Mouse (Mus musculus): ENCODE results near the gene Edil3. TPM values are rescaled to one million over a fixed set of nuclear protein-coding genes. Genes with fewer than 3 reads are reported as not detected.

The Edil3 gene
- polyA plus RNA-seq, 1 experiment from 2014 or later, result 57.8 TPM

DNA sequence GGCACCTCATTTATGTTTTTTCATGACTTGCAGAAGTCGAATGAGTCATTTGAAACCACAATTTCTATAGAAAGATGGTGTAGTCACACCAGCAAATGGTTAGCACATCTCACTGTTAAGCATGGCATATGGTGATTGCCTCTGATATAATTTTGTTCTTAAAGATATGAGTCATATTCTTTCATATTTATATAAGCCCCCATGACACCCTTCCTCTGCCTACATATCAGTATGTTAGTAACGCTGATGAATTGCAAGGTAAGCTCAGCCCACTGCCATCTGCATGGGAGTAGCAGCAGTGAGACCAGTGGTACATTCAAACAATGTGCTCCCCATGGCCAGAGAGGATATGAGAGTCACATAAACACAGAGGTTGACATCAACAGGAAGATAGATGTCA, 503.0 kb downstream of the Edil3 start:
- 88% methylated on average over 2 of the region's 2 CpGs for WGBS
- H3K4me2 ChIP-seq, result no peak overlapping the region

DNA sequence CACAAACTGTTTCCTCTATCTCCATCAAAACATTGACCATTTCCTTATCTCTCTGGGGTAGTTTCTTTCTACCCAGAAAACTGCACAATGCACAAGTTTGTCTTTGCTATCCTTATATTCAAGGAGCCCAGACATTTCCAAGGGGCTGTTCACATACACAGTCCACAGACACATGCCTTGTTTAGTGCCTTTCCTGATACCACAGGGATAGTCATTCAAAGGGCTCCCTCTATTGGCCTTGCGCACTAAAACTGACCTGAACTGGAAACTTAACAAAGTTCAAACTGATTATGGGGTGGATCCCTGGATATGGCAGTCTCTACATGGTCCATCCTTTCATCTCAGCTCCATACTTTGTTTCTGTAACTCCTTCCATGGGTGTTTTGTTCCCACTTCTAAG, 513.2 kb downstream of the Edil3 start:
- Histone ChIP-seq H3K9me3 (no peaks in the 10 kb centered on the region), H3K9ac (no peak overlapping the region), H3K4me2 (no peak overlapping the region), H3K36me3 (no peaks in the 10 kb centered on the region), H3K4me3 (no peak overlapping the region), H3K27me3 (no peaks in the 10 kb centered on the region), H3K4me1 (replicated peaks) (no peaks in the 10 kb centered on the region), H3K27ac (replicated peaks) (no peak overlapping the region)
- ATAC-seq (ENCODE audit: low FRiP score, low read depth), result no peak
- 61% methylated on average over 1 of the region's 1 CpGs for WGBS

More for the DNA sequence above, 503.0 kb downstream of the Edil3 start:
- Histone ChIP-seq H3K4me1 (replicated peaks) (no peaks in the 10 kb centered on the region), H3K27me3 (no peaks in the 10 kb centered on the region), H3K4me3 (no peak overlapping the region), H3K9ac (no peak overlapping the region), H3K27ac (replicated peaks) (no peak overlapping the region), H3K36me3 (no peaks in the 10 kb centered on the region), H3K9me3 (no peaks in the 10 kb centered on the region)
- no peak for ATAC-seq (ENCODE audit: low FRiP score, low read depth)

DNA sequence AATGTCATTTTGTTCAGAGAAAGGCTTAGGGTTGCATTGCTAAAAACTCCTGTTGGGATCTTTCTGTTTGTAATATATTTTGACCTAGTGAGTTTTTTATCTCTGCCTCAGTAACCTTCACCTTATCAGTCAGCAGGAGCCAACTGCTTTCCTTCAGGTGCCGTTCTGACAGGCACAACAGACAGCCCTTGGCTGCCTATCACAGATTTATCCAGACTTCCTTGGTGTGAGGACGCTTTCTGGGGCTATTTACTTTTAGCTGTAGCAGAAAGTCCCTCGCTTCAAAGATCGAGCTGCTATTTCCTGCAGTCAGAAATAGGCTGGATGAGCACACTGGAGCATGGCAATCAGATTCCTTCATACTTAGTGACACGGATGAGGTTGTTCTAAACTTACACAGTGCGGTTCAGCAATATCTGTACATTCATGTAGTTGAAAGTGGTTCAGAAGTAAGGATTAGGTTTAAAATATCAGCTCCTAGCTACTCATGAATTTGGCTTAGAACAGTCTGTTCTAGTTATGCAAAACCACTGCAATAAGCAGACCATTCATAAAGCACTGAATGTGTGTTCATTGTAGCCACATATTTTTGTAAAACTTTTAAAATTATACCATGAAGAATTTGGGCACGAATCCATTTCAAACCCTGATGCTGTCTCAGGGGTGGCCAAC, 514.8 kb downstream of the Edil3 start:
- Histone ChIP-seq H3K36me3 (no peaks in the 10 kb centered on the region), H3K27me3 (no peaks in the 10 kb centered on the region), H3K4me2 (no peak overlapping the region), H3K4me1 (replicated peaks) (no peaks in the 10 kb centered on the region), H3K9ac (no peak overlapping the region), H3K27ac (replicated peaks) (no peak overlapping the region), H3K9me3 (no peaks in the 10 kb centered on the region), H3K4me3 (no peak overlapping the region)
- no peak for ATAC-seq (ENCODE audit: low FRiP score, low read depth)
- WGBS, result 65% methylated on average over 7 of the region's 7 CpGs

DNA sequence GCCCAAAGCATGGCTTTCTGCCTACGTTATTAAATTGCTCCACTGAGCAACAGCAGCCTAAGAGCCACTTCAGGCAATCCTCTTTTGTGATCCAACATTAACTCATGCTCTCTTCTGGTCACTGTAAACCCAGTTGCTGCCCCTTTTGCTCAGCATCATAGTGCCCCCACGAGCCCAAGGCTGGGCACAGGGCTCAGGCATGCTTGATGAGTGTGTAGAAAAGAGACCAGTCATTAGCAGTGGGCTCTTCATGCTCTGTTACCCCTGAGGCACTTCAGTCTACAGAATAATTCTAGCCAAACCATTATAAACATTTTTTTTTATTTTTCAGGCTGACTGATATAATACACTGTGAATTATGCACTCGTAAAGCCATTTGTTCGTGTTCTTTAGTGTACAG, 517.8 kb downstream of the Edil3 start:
- Histone ChIP-seq H3K4me2 (no peak overlapping the region), H3K27me3 (no peaks in the 10 kb centered on the region), H3K9me3 (no peaks in the 10 kb centered on the region), H3K9ac (no peak overlapping the region), H3K36me3 (no peaks in the 10 kb centered on the region), H3K27ac (replicated peaks) (no peak overlapping the region), H3K4me1 (replicated peaks) (no peaks in the 10 kb centered on the region), H3K4me3 (no peak overlapping the region)
- ATAC-seq (ENCODE audit: low FRiP score, low read depth), result peak; percentile 68
- 42% methylated on average over 4 of the region's 4 CpGs for WGBS

DNA sequence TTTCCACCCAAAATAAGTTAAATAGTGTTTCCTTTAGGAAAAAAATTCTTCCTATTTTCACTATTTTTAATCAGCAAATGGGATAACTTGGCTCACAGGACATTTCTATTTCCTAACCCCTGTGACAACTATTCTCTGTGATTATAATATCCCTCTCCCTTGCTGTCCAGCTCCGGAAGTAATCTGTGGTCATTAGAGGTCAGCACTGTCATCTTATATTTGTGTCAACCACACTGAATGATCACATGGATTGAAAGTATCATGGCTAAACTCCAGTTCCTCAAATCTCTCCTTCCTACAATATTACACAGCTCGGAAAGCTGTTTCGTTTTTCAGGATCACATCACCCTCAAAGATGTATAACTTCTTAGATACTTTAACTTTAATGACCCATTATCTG, 518.5 kb downstream of the Edil3 start:
- no peak overlapping the region for H3K4me2 ChIP-seq
- no peaks in the 10 kb centered on the region for H3K36me3 ChIP-seq
- H3K4me3 ChIP-seq, result no peak overlapping the region
- ATAC-seq (ENCODE audit: low FRiP score, low read depth), result no peak
- WGBS, result 88% methylated on average over 3 of the region's 3 CpGs
- H3K27ac ChIP-seq (replicated peaks), result no peak overlapping the region
- no peaks in the 10 kb centered on the region for H3K9me3 ChIP-seq
- H3K9ac ChIP-seq, result no peak overlapping the region
- no peaks in the 10 kb centered on the region for H3K27me3 ChIP-seq
- no peaks in the 10 kb centered on the region for H3K4me1 ChIP-seq (replicated peaks)

DNA sequence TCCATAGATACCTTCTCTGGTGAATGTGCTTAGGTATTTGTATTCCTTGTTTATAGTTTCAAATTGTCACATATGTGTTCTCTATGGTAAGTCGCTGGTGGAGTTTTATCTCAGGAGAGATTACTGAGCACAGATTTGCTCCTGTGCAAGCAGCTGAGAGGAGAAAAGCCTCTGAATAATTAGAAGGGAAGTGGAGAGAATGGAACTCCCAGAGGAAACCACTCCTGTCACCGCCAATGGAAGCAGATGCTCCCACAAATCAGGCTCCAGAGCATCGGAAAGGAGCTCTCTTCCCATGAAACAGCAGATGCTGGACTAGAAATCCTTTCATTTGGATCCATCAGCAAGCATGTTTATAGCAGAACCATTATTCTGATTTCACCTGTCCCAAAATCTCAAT, 534.0 kb downstream of the Edil3 start:
- no peak for ATAC-seq (ENCODE audit: low FRiP score, low read depth)
- WGBS, result 29% methylated on average over 3 of the region's 3 CpGs

DNA sequence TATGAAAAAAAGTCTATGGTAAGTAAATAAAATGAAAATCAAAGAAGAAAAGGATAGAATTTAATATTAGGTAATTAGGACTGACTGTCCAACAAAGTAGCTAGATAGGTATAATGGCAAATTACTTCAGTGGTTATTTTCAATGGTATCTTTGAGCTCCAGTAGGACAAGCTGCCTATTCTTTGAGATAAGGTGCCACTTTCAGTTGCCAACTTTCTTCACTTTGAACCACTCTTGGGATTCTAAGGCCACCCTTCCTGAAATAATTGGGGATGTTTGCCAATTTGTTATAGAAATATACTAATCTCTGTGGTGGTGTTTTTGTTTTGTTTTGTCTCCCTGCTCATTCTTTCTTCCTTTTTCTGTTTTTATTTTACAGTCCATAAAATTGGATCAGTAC, 537.1 kb downstream of the Edil3 start:
- no peaks in the 10 kb centered on the region for H3K27me3 ChIP-seq
- no peak overlapping the region for H3K27ac ChIP-seq (replicated peaks)
- no peaks in the 10 kb centered on the region for H3K36me3 ChIP-seq
- H3K4me1 ChIP-seq (replicated peaks), result no peaks in the 10 kb centered on the region
- H3K9me3 ChIP-seq, result no peaks in the 10 kb centered on the region
- H3K4me3 ChIP-seq, result no peak overlapping the region
- ATAC-seq (ENCODE audit: low FRiP score, low read depth), result no peak
- H3K9ac ChIP-seq, result no peak overlapping the region
- no peak overlapping the region for H3K4me2 ChIP-seq

More for the DNA sequence above, 534.0 kb downstream of the Edil3 start:
- no peaks in the 10 kb centered on the region for H3K27me3 ChIP-seq
- no peaks in the 10 kb centered on the region for H3K4me1 ChIP-seq (replicated peaks)
- no peaks in the 10 kb centered on the region for H3K36me3 ChIP-seq
- no peak overlapping the region for H3K4me3 ChIP-seq
- H3K4me2 ChIP-seq, result no peak overlapping the region
- H3K27ac ChIP-seq (replicated peaks), result no peak overlapping the region
- H3K9ac ChIP-seq, result no peak overlapping the region
- H3K9me3 ChIP-seq, result no peaks in the 10 kb centered on the region

DNA sequence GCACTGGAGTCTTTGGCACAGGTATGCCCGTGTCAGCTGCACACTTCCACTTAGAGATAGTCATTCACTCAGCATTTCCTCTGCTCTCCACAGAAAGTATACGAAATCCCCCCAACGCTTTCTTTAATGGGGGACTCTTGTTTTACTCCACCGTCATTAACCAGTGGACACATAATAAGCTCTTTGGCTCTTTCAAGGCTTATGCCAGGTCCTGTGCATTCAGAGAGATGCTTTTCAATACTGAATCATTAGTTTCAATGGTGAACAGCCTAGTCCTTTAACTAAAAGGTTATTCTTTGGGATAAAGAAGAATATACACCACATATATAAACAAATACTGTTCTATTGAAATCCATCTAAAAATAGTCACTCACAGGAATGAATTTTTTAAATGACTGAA, 541.0 kb downstream of the Edil3 start:
- ATAC-seq (ENCODE audit: low FRiP score, low read depth), result no peak
- Histone ChIP-seq H3K9me3 (no peaks in the 10 kb centered on the region), H3K27me3 (no peaks in the 10 kb centered on the region), H3K27ac (replicated peaks) (no peak overlapping the region), H3K4me2 (no peak overlapping the region), H3K4me1 (replicated peaks) (no peaks in the 10 kb centered on the region), H3K36me3 (no peaks in the 10 kb centered on the region), H3K9ac (no peak overlapping the region), H3K4me3 (no peak overlapping the region)
- 76% methylated on average over 4 of the region's 4 CpGs for WGBS

DNA sequence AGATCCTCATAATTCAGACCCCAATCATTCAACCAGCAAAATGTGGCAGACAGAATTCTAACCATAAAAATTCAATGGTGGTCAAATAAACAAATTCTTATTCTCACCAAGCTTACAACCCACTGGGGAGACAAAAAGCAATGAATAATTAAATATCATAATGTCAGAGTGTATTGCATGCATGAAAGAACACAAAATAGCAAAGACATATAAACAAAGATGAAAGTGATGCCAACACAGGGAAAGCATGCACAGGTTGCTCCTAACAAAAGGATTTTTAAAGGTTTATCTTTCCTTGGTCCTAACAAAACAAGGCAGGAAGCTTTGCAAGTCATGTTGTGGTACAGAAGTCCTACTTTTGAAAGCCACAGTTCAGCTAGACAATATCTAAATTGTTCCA, 550.0 kb downstream of the Edil3 start:
- no peaks in the 10 kb centered on the region for H3K9me3 ChIP-seq
- no peak overlapping the region for H3K9ac ChIP-seq
- no peak overlapping the region for H3K27ac ChIP-seq (replicated peaks)
- no peaks in the 10 kb centered on the region for H3K27me3 ChIP-seq
- H3K4me1 ChIP-seq (replicated peaks), result no peaks in the 10 kb centered on the region
- H3K36me3 ChIP-seq, result no peaks in the 10 kb centered on the region
- no peak for ATAC-seq (ENCODE audit: low FRiP score, low read depth)
- H3K4me3 ChIP-seq, result no peak overlapping the region
- H3K4me2 ChIP-seq, result no peak overlapping the region

DNA sequence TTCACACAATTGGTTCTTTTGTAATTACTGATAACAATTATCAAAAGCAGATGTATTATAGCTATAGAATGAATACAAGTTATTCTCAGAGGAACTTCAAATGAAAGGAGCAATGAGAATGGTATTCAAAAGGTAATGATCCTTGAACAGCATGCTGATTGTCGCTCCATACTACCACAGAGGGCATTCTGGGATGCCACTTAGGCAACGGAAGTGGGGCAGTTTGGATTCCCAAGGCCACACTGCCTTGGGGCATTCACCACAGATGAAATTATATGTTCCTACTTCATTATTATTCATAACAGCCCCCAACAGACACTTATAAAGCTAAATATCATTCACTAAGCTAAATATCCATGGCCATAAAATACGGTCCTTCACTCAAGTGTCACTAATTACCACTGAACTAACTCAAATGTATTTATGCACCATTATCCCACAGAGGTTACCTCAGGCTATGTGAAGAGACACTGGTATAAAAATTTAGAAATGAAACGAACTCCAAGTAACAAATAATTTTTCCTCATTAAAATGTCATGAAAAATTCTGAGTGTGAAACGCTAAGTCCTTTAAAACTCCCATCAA, 550.5 kb downstream of the Edil3 start:
- ATAC-seq (ENCODE audit: low FRiP score, low read depth), result no peak
- Histone ChIP-seq H3K27me3 (no peaks in the 10 kb centered on the region), H3K27ac (replicated peaks) (no peak overlapping the region), H3K9me3 (no peaks in the 10 kb centered on the region), H3K4me2 (no peak overlapping the region), H3K9ac (no peak overlapping the region), H3K36me3 (no peaks in the 10 kb centered on the region), H3K4me1 (replicated peaks) (no peaks in the 10 kb centered on the region), H3K4me3 (no peak overlapping the region)
- 40% methylated on average over 5 of the region's 5 CpGs for WGBS
